In the genomic region with DNA sequence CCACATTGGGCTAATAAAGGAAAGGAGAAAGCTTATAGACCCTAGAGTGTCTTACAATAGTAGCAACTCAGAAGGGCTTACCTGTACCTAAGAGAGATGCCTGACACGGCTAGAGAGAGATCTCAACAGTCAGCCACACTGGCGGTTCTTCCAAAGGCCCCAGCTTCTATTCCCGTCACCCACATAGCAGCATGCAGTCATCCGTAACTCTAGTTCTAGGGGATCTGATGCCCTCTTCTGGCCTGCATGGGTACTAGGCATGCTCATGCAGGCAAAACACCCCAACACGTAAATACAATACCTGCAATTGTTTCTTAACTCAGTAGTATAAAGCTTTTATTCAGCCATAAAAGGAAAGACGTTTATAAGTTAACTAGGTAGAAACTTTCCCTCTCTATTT, we compare ENCODE assay signal across 26 mouse cellular contexts. TPM values are rescaled to one million over a fixed set of nuclear protein-coding genes. Genes with fewer than 3 reads are reported as not detected.
DNase-seq lines count a peak whose midpoint lies in the region; ATAC-seq and TF ChIP-seq lines count a peak whose summit lies in the region.
"Had no signal": no experiment of that assay in that cellular context is flagged by ENCODE, and none has a peak within 500 bp of the region (broad histone marks: within the 10 kb centered on the region; RNA-seq: fewer than 3 reads in every experiment).

No protein-coding gene starts in this region.

- H3K27me3 ChIP-seq in heart, adult 2 months (ENCODE audit: control insufficient read depth, insufficient read depth, low read length), result no peaks in the 10 kb centered on the region
- H3K27me3 ChIP-seq in heart, embryonic 12.5 days (replicated peaks), result no peaks in the 10 kb centered on the region
- H3K27me3 ChIP-seq in CH12.LX (replicated peaks), result no peaks in the 10 kb centered on the region
- no peaks in the 10 kb centered on the region for H3K27me3 ChIP-seq in MEL (ENCODE audit: control insufficient read depth in 1 of 2, insufficient read depth in 2 of 2, low read length in 2 of 2)
- H3K27me3 ChIP-seq: embryonic facial prominence, embryonic 12.5 days; heart, embryonic 15.5 days; hindbrain, embryonic 13.5 days; kidney, embryonic 15.5 days; limb, embryonic 13.5 days; liver, embryonic 13.5 days; lung, embryonic 15.5 days; midbrain, embryonic 13.5 days; neural tube, embryonic 12.5 days had no signal

- H3K9ac ChIP-seq in heart, adult 2 months (ENCODE audit: low read depth, low read length), result no peak overlapping the region
- no peak overlapping the region for H3K9ac ChIP-seq in heart, embryonic 12.5 days
- no peak overlapping the region for H3K9ac ChIP-seq in CH12.LX (ENCODE audit: insufficient read depth, low read depth)
- H3K9ac ChIP-seq in MEL (ENCODE audit: control insufficient read depth, low read depth, low read length, poor library complexity, severe bottlenecking), result no peak overlapping the region
- H3K9ac ChIP-seq: embryonic facial prominence, embryonic 12.5 days; forebrain, postnatal 0 days; heart, embryonic 15.5 days; hindbrain, embryonic 13.5 days; kidney, embryonic 15.5 days; limb, embryonic 13.5 days; liver, embryonic 13.5 days; lung, embryonic 15.5 days; midbrain, embryonic 13.5 days; neural tube, embryonic 12.5 days had no signal

- no peak overlapping the region for H3K27ac ChIP-seq in heart, adult 2 months
- no peak overlapping the region for H3K27ac ChIP-seq in heart, embryonic 12.5 days (ENCODE audit: poor library complexity, severe bottlenecking)
- H3K27ac ChIP-seq in left cerebral cortex, adult 2 months, result no peak overlapping the region
- H3K27ac ChIP-seq in CH12.LX (ENCODE audit: insufficient read depth, low read depth) (no peak overlapping the region), MEL (ENCODE audit: control insufficient read depth, low read depth, low read length) (no peak overlapping the region)
- H3K27ac ChIP-seq: embryonic facial prominence, embryonic 12.5 days; heart, embryonic 15.5 days; hindbrain, embryonic 13.5 days; kidney, embryonic 15.5 days; limb, embryonic 13.5 days; liver, embryonic 13.5 days; lung, embryonic 15.5 days; midbrain, embryonic 13.5 days; neural tube, embryonic 12.5 days had no signal

- H3K79me2 ChIP-seq in heart, adult 2 months (replicated peaks; ENCODE audit: control insufficient read depth, insufficient read depth, low read length), result no peaks in the 10 kb centered on the region
- H3K79me2 ChIP-seq in CH12.LX (replicated peaks; ENCODE audit: control insufficient read depth, extremely low read depth, insufficient read depth, poor library complexity, severe bottlenecking) (no peaks in the 10 kb centered on the region), MEL (ENCODE audit: control insufficient read depth, insufficient read depth, low read length, poor library complexity) (no peaks in the 10 kb centered on the region)

- in situ Hi-C loops in CH12.LX (cut with MboI; ENCODE audit: low pct_ligation_motif_present, low pct_unique_long_range_greater_than_20kb, low sequenced_read_pairs), result loop anchor here (10.0 kb wide), 1 partner anchor 111 kb away; the partner anchor contains the start of genes Afmid and Tk1

- TF ChIP-seq CTCF in heart, adult 2 months (IDR thresholded peaks at IDR 0.05), result peak; percentile 42
- TF ChIP-seq CTCF in left cerebral cortex, adult 2 months (IDR thresholded peaks at IDR 0.05), result peak; percentile 21; the same call in 1 of the 2 replicates
- no peak for TF ChIP-seq CTCF in CH12.LX (conservative IDR thresholded peaks at IDR 0.05 in 1 of 2, IDR thresholded peaks at IDR 0.05 in 1 of 2; ENCODE audit: low read depth in 2 of 2, low read length in 2 of 2)
- TF ChIP-seq CTCF in MEL (IDR thresholded peaks at IDR 0.05 in 2 of 3, conservative IDR thresholded peaks at IDR 0.05 in 1 of 3; ENCODE audit: control insufficient read depth in 1 of 3, insufficient read depth in 1 of 3, low read depth in 2 of 3, low read length in 3 of 3, poor library complexity in 1 of 3, severe bottlenecking in 1 of 3), result peak; percentile 36 to 46 (median 45); a peak in 5 of 6 replicates

- peaks cover 10% of the 10 kb centered on the region for H3K4me1 ChIP-seq in heart, adult 2 months (ENCODE audit: control insufficient read depth, insufficient read depth, low read length)
- peaks cover 23% of the 10 kb centered on the region for H3K4me1 ChIP-seq in heart, embryonic 12.5 days (replicated peaks)
- H3K4me1 ChIP-seq in CH12.LX (ENCODE audit: control insufficient read depth in 1 of 2, insufficient read depth in 2 of 2), result peaks cover 0 to 20% of the 10 kb centered on the region in 2 experiments; a peak in 2 of 4 replicates
- H3K4me1 ChIP-seq in MEL (ENCODE audit: control insufficient read depth in 1 of 2, insufficient read depth in 2 of 2, low read length in 2 of 2), result no peaks in the 10 kb centered on the region
- H3K4me1 ChIP-seq: embryonic facial prominence, embryonic 12.5 days; kidney, embryonic 15.5 days; lung, embryonic 15.5 days; neural tube, embryonic 12.5 days had no signal

- dilution Hi-C loops in CH12.LX (cut with MboI; ENCODE audit: extremely low pct_ligation_motif_present, extremely low pct_unique_long_range_greater_than_20kb, low sequenced_read_pairs), result no loop called here

- H3K36me3 ChIP-seq in heart, adult 2 months (ENCODE audit: control insufficient read depth, insufficient read depth, low read length), result peaks cover 2% of the 10 kb centered on the region; the same call in 1 of the 2 replicates
- peaks cover 37% of the 10 kb centered on the region for H3K36me3 ChIP-seq in heart, embryonic 12.5 days
- H3K36me3 ChIP-seq in CH12.LX (replicated peaks in 1 of 2; ENCODE audit: control insufficient read depth in 1 of 2, insufficient read depth in 1 of 2, low read length in 1 of 2) (peaks cover 37 to 77% of the 10 kb centered on the region in 2 experiments), MEL (ENCODE audit: control insufficient read depth in 1 of 2, insufficient read depth in 2 of 2, low read length in 2 of 2) (peaks cover 0 to 21% of the 10 kb centered on the region in 2 experiments; a peak in 2 of 4 replicates)

- TF ChIP-seq POLR2A in heart, adult 2 months (IDR thresholded peaks at IDR 0.05; ENCODE audit: insufficient read depth, low read depth, low read length), result no peak
- TF ChIP-seq POLR2A in CH12.LX (IDR thresholded peaks at IDR 0.05; ENCODE audit: low read depth, low read length), result no peak
- no peak for TF ChIP-seq POLR2A in MEL (IDR thresholded peaks at IDR 0.05; ENCODE audit: control insufficient read depth in 1 of 2, insufficient read depth in 1 of 2, low read depth in 1 of 2, low read length in 2 of 2, poor library complexity in 1 of 2)

- no peak overlapping the region for H3K4me2 ChIP-seq in heart, embryonic 12.5 days
- no peak overlapping the region for H3K4me2 ChIP-seq in CH12.LX (ENCODE audit: insufficient read depth, low read depth, poor library complexity, severe bottlenecking)
- H3K4me2 ChIP-seq: embryonic facial prominence, embryonic 12.5 days; heart, embryonic 15.5 days; hindbrain, embryonic 13.5 days; kidney, embryonic 15.5 days; limb, embryonic 13.5 days; liver, embryonic 13.5 days; lung, embryonic 15.5 days; midbrain, embryonic 13.5 days; neural tube, embryonic 12.5 days had no signal

- TF ChIP-seq RAD21 in CH12.LX (IDR thresholded peaks at IDR 0.05; ENCODE audit: low read depth, low read length) (peak; percentile 1; the same call in 1 of the 2 replicates), MEL (IDR thresholded peaks at IDR 0.05; ENCODE audit: low read depth, low read length) (peak; percentile 10)

- no peak overlapping the region for H3K4me3 ChIP-seq in heart, adult 2 months
- H3K4me3 ChIP-seq in heart, embryonic 12.5 days, result no peak overlapping the region
- H3K4me3 ChIP-seq in left cerebral cortex, adult 2 months, result no peak overlapping the region
- H3K4me3 ChIP-seq in CH12.LX (replicated peaks in 1 of 3; ENCODE audit: low read depth in 2 of 3, low read length in 2 of 3, poor library complexity in 1 of 3), result no peak overlapping the region
- H3K4me3 ChIP-seq in MEL (ENCODE audit: control insufficient read depth in 1 of 2, insufficient read depth in 1 of 2, low read depth in 2 of 2, low read length in 2 of 2), result no peak overlapping the region
- H3K4me3 ChIP-seq: embryonic facial prominence, embryonic 12.5 days; heart, embryonic 15.5 days; hindbrain, embryonic 13.5 days; kidney, embryonic 15.5 days; limb, embryonic 13.5 days; liver, embryonic 13.5 days; lung, embryonic 15.5 days; midbrain, embryonic 13.5 days; neural tube, embryonic 12.5 days had no signal

- no peak for ATAC-seq in heart, embryonic 12.5 days (ENCODE audit: insufficient number of reproducible peaks, low FRiP score)
- ATAC-seq: CD4-positive, CD25-positive, alpha-beta regulatory T cell, adult 4 months; forebrain, postnatal 0 days; midbrain, embryonic 13.5 days had no signal

- DNase-seq in heart, adult 2 months, result no peak
- DNase-seq in left cerebral cortex, adult 2 months (ENCODE audit: extremely low spot score in 1 of 2, low spot score in 2 of 2), result no peak
- DNase-seq in left cerebral cortex, adult 18-20 months (ENCODE audit: low spot score in 2 of 2), result no peak
- DNase-seq in CH12.LX (ENCODE audit: extremely low read depth) (no peak), MEL (ENCODE audit: low read depth, low spot score) (peak; percentile 43)
- no peak for DNase-seq in layer of hippocampus, adult 9-11 months
- no peak for DNase-seq in urinary bladder, adult 2 months (ENCODE audit: low spot score)
- DNase-seq: adrenal gland, postnatal 36 days; cerebellum, adult 11 months; forebrain, postnatal 0 days; gastrocnemius, postnatal 36 days; heart, postnatal 36 days; liver, embryonic 13.5 days; retina, postnatal 1 day; right cerebral cortex, postnatal 25 days; thymus, postnatal 14 days had no signal

- H3K9me3 ChIP-seq in heart, embryonic 12.5 days (replicated peaks), result no peaks in the 10 kb centered on the region
- H3K9me3 ChIP-seq in CH12.LX (replicated peaks; ENCODE audit: low read length) (no peaks in the 10 kb centered on the region), MEL (replicated peaks; ENCODE audit: insufficient read depth, low read length) (no peaks in the 10 kb centered on the region)
- H3K9me3 ChIP-seq: embryonic facial prominence, embryonic 12.5 days; heart, embryonic 15.5 days; kidney, embryonic 15.5 days; limb, embryonic 13.5 days; liver, embryonic 13.5 days; lung, embryonic 15.5 days; midbrain, embryonic 13.5 days; neural tube, embryonic 12.5 days had no signal

- intact Hi-C loops in heart, adult 2 months (cut with DNase I), result no loop called here
- intact Hi-C loops in left cerebral cortex, adult 2 months (cut with DNase I), result loop anchor here (2.0 kb wide), 1 partner anchor 71 kb away; no protein-coding TSS in a partner anchor

- 98% methylated on average over 6 of the region's 6 CpGs for WGBS in heart, adult 2 months
- 94% methylated on average over 6 of the region's 6 CpGs for WGBS in heart, embryonic 12.5 days

- no peak for TF ChIP-seq EP300 in heart, adult 2 months (IDR thresholded peaks at IDR 0.05; ENCODE audit: insufficient read depth, low read depth, low read length)
- TF ChIP-seq EP300 in CH12.LX (IDR thresholded peaks at IDR 0.05; ENCODE audit: low read length), result no peak
- no peak for TF ChIP-seq EP300 in MEL (IDR thresholded peaks at IDR 0.05; ENCODE audit: low read depth in 1 of 2, low read length in 2 of 2)

RNA-seq across cellular contexts. Expression of gene Tnrc6c, which starts 59.3 kb away (rescaled TPM):
- 10 to 100 TPM; 28.5 to 30.3 TPM for total RNA-seq in heart, adult 2 months (2021)
- 17.7 and 27.3 TPM in 2 replicates for polyA plus RNA-seq in heart, adult 2 months (2012; rRNA removed)
- 7.6 and 8.2 TPM in 2 replicates for polyA plus RNA-seq in heart, embryonic 12.5 days (2016; fragmentation: Nextera tagmentation; extraction: Ambion mirVana)
- 10 to 100 TPM; 58.5 to 62.9 TPM for total RNA-seq in left cerebral cortex, adult 2 months (2021)
- total RNA-seq in left cerebral cortex, adult 18-20 months (2021), result 10 to 100 TPM; 53.3 to 54.9 TPM
- total RNA-seq in CH12.LX (2012; rRNA removed) (16.7 and 17.2 TPM in 2 replicates), CH12.LX (2014; rRNA removed) (6.1 and 6.9 TPM in 2 replicates), MEL (2012; rRNA removed) (19.1 and 19.7 TPM in 2 replicates)
- polyA plus RNA-seq in CH12.LX (2012; ENCODE audit: insufficient read length, low read depth) (12.2 and 12.8 TPM in 2 replicates), MEL (2012; ENCODE audit: insufficient read depth in 1 of 2, insufficient read length in 2 of 2, low read depth in 1 of 2, low replicate concordance in 2 of 2, missing spikeins in 1 of 2) (10 to 100 TPM in 1 of 2 experiments, not detected in 1; 16.0 TPM)
- polyA plus RNA-seq in urinary bladder, adult 2 months (2012; rRNA removed), result 11.9 and 19.1 TPM in 2 replicates

Comparison
In these comparisons a context has a peak if more than half of its experiments do, and no peak if none do; other contexts are left out.
1. CTCF ChIP-seq: peak in heart, adult 2 months (single experiment), left cerebral cortex, adult 2 months (single experiment) and MEL (3 of 3); none in CH12.LX (0 of 2).